Mouse (Mus musculus): Measurements from ENCODE around the gene Rgs17. TPM values are rescaled to one million over a fixed set of nuclear protein-coding genes. Genes with fewer than 3 reads are reported as not detected.

Rgs17 gene
- polyA plus RNA-seq, 1 experiment from 2014 or later, result 0.53 TPM

- no peak overlapping the region for H3K4me2 ChIP-seq
- H3K4me3 ChIP-seq (ENCODE audit: low read depth, low read length), result no peak overlapping the region
- no peak overlapping the region for H3K27ac ChIP-seq (ENCODE audit: low read depth)
- DNase-seq, result no peak
- H3K9ac ChIP-seq, result no peak overlapping the region
- no peaks in the 10 kb centered on the region for H3K27me3 ChIP-seq (ENCODE audit: insufficient read depth, low read length)
- TF ChIP-seq CTCF (IDR thresholded peaks at IDR 0.05; ENCODE audit: low read depth), result no peak
- no peaks in the 10 kb centered on the region for H3K36me3 ChIP-seq (ENCODE audit: insufficient read depth)
- 88% methylated on average over 3 of the region's 3 CpGs for WGBS
- ATAC-seq (ENCODE audit: insufficient read depth), result no peak
- H3K4me1 ChIP-seq (ENCODE audit: insufficient read depth), result no peaks in the 10 kb centered on the region
- H3K9me3 ChIP-seq (ENCODE audit: low read depth, low read length), result no peaks in the 10 kb centered on the region
These were observed 61.4 kb downstream of the Rgs17 start for GRCm38 (mm10) chr10:5860849-5861248.

- 73% methylated on average over 4 of the region's 4 CpGs for WGBS
- H3K27me3 ChIP-seq (ENCODE audit: insufficient read depth, low read length), result no peaks in the 10 kb centered on the region
- H3K4me1 ChIP-seq (ENCODE audit: insufficient read depth), result no peaks in the 10 kb centered on the region
- no peak for TF ChIP-seq CTCF (IDR thresholded peaks at IDR 0.05; ENCODE audit: low read depth)
- DNase-seq, result peak; percentile 20
- no peak for ATAC-seq (ENCODE audit: insufficient read depth)
- no peak overlapping the region for H3K27ac ChIP-seq (ENCODE audit: low read depth)
- H3K4me2 ChIP-seq, result no peak overlapping the region
- no peaks in the 10 kb centered on the region for H3K36me3 ChIP-seq (ENCODE audit: insufficient read depth)
- no peaks in the 10 kb centered on the region for H3K9me3 ChIP-seq (ENCODE audit: low read depth, low read length)
- H3K9ac ChIP-seq, result no peak overlapping the region
- no peak overlapping the region for H3K4me3 ChIP-seq (ENCODE audit: low read depth, low read length)
These were observed 62.5 kb downstream of the Rgs17 start for GRCm38 (mm10) chr10:5859729-5860128.

- H3K4me1 ChIP-seq (ENCODE audit: insufficient read depth), result no peaks in the 10 kb centered on the region
- no peaks in the 10 kb centered on the region for H3K9me3 ChIP-seq (ENCODE audit: low read depth, low read length)
- no peak overlapping the region for H3K9ac ChIP-seq
- H3K4me3 ChIP-seq (ENCODE audit: low read depth, low read length), result no peak overlapping the region
- H3K4me2 ChIP-seq, result 0 out of 2 replicates have a peak overlapping the region, but pooled peaks have one; percentile 5
- 27% methylated on average over 10 of the region's 10 CpGs for WGBS
- no peaks in the 10 kb centered on the region for H3K36me3 ChIP-seq (ENCODE audit: insufficient read depth)
- DNase-seq (peak; percentile 44), ATAC-seq (ENCODE audit: insufficient read depth) (no peak)
- TF ChIP-seq CTCF (IDR thresholded peaks at IDR 0.05; ENCODE audit: low read depth), result no peak
- no peaks in the 10 kb centered on the region for H3K27me3 ChIP-seq (ENCODE audit: insufficient read depth, low read length)
- no peak overlapping the region for H3K27ac ChIP-seq (ENCODE audit: low read depth)
These were observed 64.1 kb downstream of the Rgs17 start for GRCm38 (mm10) chr10:5857996-5858549.

GRCm38 (mm10) chr10:5853290-5853868 is 68.8 kb downstream of the Rgs17 start:
- ATAC-seq (ENCODE audit: insufficient read depth), result no peak
- no peaks in the 10 kb centered on the region for H3K4me1 ChIP-seq (ENCODE audit: insufficient read depth)
- no peaks in the 10 kb centered on the region for H3K27me3 ChIP-seq (ENCODE audit: insufficient read depth, low read length)
- no peak overlapping the region for H3K4me2 ChIP-seq
- TF ChIP-seq CTCF (IDR thresholded peaks at IDR 0.05; ENCODE audit: low read depth), result no peak
- DNase-seq, result no peak
- H3K9me3 ChIP-seq (ENCODE audit: low read depth, low read length), result no peaks in the 10 kb centered on the region
- H3K9ac ChIP-seq, result no peak overlapping the region
- 83% methylated on average over 8 of the region's 8 CpGs for WGBS
- no peak overlapping the region for H3K4me3 ChIP-seq (ENCODE audit: low read depth, low read length)
- H3K36me3 ChIP-seq (ENCODE audit: insufficient read depth), result no peaks in the 10 kb centered on the region
- H3K27ac ChIP-seq (ENCODE audit: low read depth), result no peak overlapping the region

- no peak overlapping the region for H3K4me2 ChIP-seq
- 22% methylated on average over 2 of the region's 2 CpGs for WGBS
- ATAC-seq (ENCODE audit: insufficient read depth), result no peak
- H3K4me3 ChIP-seq (ENCODE audit: low read depth, low read length), result no peak overlapping the region
- H3K36me3 ChIP-seq (ENCODE audit: insufficient read depth), result no peaks in the 10 kb centered on the region
- no peaks in the 10 kb centered on the region for H3K4me1 ChIP-seq (ENCODE audit: insufficient read depth)
- peak; percentile 89 for DNase-seq
- H3K27me3 ChIP-seq (ENCODE audit: insufficient read depth, low read length), result no peaks in the 10 kb centered on the region
- peak; percentile 62 for TF ChIP-seq CTCF (IDR thresholded peaks at IDR 0.05; ENCODE audit: low read depth)
- H3K9me3 ChIP-seq (ENCODE audit: low read depth, low read length), result no peaks in the 10 kb centered on the region
- H3K9ac ChIP-seq, result no peak overlapping the region
- no peak overlapping the region for H3K27ac ChIP-seq (ENCODE audit: low read depth)
These were observed 75.3 kb downstream of the Rgs17 start for GRCm38 (mm10) chr10:5846939-5847338.

- Histone ChIP-seq H3K36me3 (ENCODE audit: insufficient read depth) (no peaks in the 10 kb centered on the region), H3K27ac (ENCODE audit: low read depth) (no peak overlapping the region), H3K4me3 (ENCODE audit: low read depth, low read length) (no peak overlapping the region), H3K4me1 (ENCODE audit: insufficient read depth) (no peaks in the 10 kb centered on the region), H3K9me3 (ENCODE audit: low read depth, low read length) (no peaks in the 10 kb centered on the region), H3K27me3 (ENCODE audit: insufficient read depth, low read length) (no peaks in the 10 kb centered on the region), H3K4me2 (no peak overlapping the region), H3K9ac (no peak overlapping the region)
- DNase-seq (peak; percentile 87), ATAC-seq (ENCODE audit: insufficient read depth) (no peak)
- peak; percentile 66 for TF ChIP-seq CTCF (IDR thresholded peaks at IDR 0.05; ENCODE audit: low read depth)
- WGBS, result 74% methylated on average over 4 of the region's 4 CpGs
These were observed 80.8 kb downstream of the Rgs17 start for GRCm38 (mm10) chr10:5841369-5841768.

GRCm38 (mm10) chr10:5826336-5827025 is 95.7 kb downstream of the Rgs17 start:
- Histone ChIP-seq H3K4me2 (no peak overlapping the region), H3K9ac (no peak overlapping the region), H3K9me3 (ENCODE audit: low read depth, low read length) (no peaks in the 10 kb centered on the region), H3K27ac (ENCODE audit: low read depth) (no peak overlapping the region), H3K27me3 (ENCODE audit: insufficient read depth, low read length) (no peaks in the 10 kb centered on the region), H3K36me3 (ENCODE audit: insufficient read depth) (peaks cover 8% of the 10 kb centered on the region; the same call in 1 of the 2 replicates), H3K4me3 (ENCODE audit: low read depth, low read length) (no peak overlapping the region), H3K4me1 (ENCODE audit: insufficient read depth) (peaks cover 6% of the 10 kb centered on the region)
- WGBS, result 66% methylated on average over 6 of the region's 6 CpGs
- ATAC-seq (ENCODE audit: insufficient read depth), result no peak
- DNase-seq, result no peak
- no peak for TF ChIP-seq CTCF (IDR thresholded peaks at IDR 0.05; ENCODE audit: low read depth)

Data from lung, embryonic 14.5 days (tissue).